Mouse (Mus musculus) liver, postnatal 0 days (tissue): ENCODE data around the gene Wdfy1.

ENCODE experiments used
- CTCF ChIP-seq: sonication (generic); IDR thresholded peaks from 2 replicates; pipeline ENCODE4 v1.5.1; 2016; ENCODE audit warnings: antibody characterized with exemption, low read depth
- EP300 ChIP-seq: IDR thresholded peaks from 2 replicates; pipeline ENCODE4 v1.6.1; 2016; ENCODE audit warnings: antibody characterized with exemption, low read depth, mild to moderate bottlenecking

- no peak for TF ChIP-seq CTCF
- TF ChIP-seq EP300: no peak
Observed at GRCm38 (mm10) chr1:79657411-79657810, 118.5 kb downstream of the Wdfy1 start.
